Mouse (Mus musculus) ovary, adult 18-20 months (tissue): ENCODE data around the gene Lcp1.

Experiments
- DNase-seq: peaks from one replicate; pipeline ENCODE4 v3.0.0; 2022; ENCODE audit warnings: low spot score, mixed read lengths

Lcp1 gene

GRCm38 (mm10) chr14:75176425-75177045 is 45.6 kb downstream of the Lcp1 start:
- DNase-seq: no peak

GRCm38 (mm10) chr14:75177400-75177799 is 46.5 kb downstream of the Lcp1 start:
- no peak for DNase-seq

- no peak for DNase-seq
These were observed 47.5 kb downstream of the Lcp1 start for GRCm38 (mm10) chr14:75178384-75178793.

GRCm38 (mm10) chr14:75178801-75179211 is 47.9 kb downstream of the Lcp1 start:
- no peak for DNase-seq

- no peak for DNase-seq
These were observed 48.5 kb downstream of the Lcp1 start for GRCm38 (mm10) chr14:75179255-75179963.

- no peak for DNase-seq
These were observed 49.7 kb downstream of the Lcp1 start for GRCm38 (mm10) chr14:75180551-75180978.

- DNase-seq: no peak
These were observed 50.4 kb downstream of the Lcp1 start for GRCm38 (mm10) chr14:75181062-75181935.

GRCm38 (mm10) chr14:75182378-75182777 is 51.5 kb downstream of the Lcp1 start:
- no peak for DNase-seq

GRCm38 (mm10) chr14:75182831-75183230 is 51.9 kb downstream of the Lcp1 start:
- DNase-seq: no peak

GRCm38 (mm10) chr14:75184069-75184790 is 53.3 kb downstream of the Lcp1 start:
- no peak for DNase-seq

GRCm38 (mm10) chr14:75185796-75186594 is 55.1 kb downstream of the Lcp1 start:
- DNase-seq: no peak

- no peak for DNase-seq
These were observed 56.0 kb downstream of the Lcp1 start for GRCm38 (mm10) chr14:75186858-75187415.

- no peak for DNase-seq
These were observed 57.6 kb downstream of the Lcp1 start for GRCm38 (mm10) chr14:75188521-75188920.

GRCm38 (mm10) chr14:75189031-75189430 is 58.1 kb downstream of the Lcp1 start:
- no peak for DNase-seq

GRCm38 (mm10) chr14:75190683-75191082 is 59.8 kb downstream of the Lcp1 start:
- no peak for DNase-seq

- DNase-seq: no peak
These were observed 61.5 kb downstream of the Lcp1 start for GRCm38 (mm10) chr14:75192427-75192826.

- no peak for DNase-seq
These were observed 62.0 kb downstream of the Lcp1 start for GRCm38 (mm10) chr14:75192858-75193257.

- no peak for DNase-seq
These were observed 64.6 kb downstream of the Lcp1 start for GRCm38 (mm10) chr14:75195530-75195929.

GRCm38 (mm10) chr14:75197027-75197426 is 66.1 kb downstream of the Lcp1 start:
- DNase-seq: no peak

GRCm38 (mm10) chr14:75197660-75198059 is 66.8 kb downstream of the Lcp1 start:
- DNase-seq: no peak
